Mouse (Mus musculus) common myeloid progenitor, adult 5-6 weeks (primary cell): ENCODE results near the gene Med9. TPM values are rescaled to one million over a fixed set of nuclear protein-coding genes. Genes with fewer than 3 reads are reported as not detected.

Experiments used
- ATAC-seq: replicated peaks from 2 replicates; pipeline ENCODE4 v1.8.0; 2016; ENCODE audit warnings: low read depth, mild to moderate bottlenecking, moderate TSS enrichment, inconsistent platforms; ENCODE audit not compliant: poor library complexity, severe bottlenecking
- total RNA-seq: library from RNA; stranded (forward); fragments of 200-1000, 187-1606 nt; gene quantifications from 2 replicates; pipeline ENCODE4 v1.2.3, GENCODE M21; 2017

Gene Med9
- total RNA-seq, 1 experiment from 2014 or later = 28.1 TPM

DNA sequence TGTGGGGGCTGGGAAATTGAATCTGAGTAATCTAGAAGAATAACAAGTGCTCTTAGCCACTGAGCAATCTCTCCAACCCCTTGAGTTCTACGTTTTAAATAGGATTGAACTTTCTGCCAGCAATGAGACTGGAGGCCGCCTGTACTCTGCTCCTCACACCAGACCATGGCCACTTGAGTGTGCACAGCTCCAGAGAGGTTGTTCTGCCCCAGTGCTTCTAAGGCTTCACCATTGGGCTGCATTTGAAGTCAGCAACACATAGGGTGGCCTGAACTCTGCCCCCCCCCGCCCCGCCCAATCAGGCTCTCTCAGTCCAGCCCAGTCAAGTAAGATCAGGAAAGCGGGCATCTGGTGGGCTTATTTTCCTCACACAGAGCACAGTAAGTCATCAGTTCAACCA, 29.8 kb downstream of the Med9 start:
- ATAC-seq = no peak

DNA sequence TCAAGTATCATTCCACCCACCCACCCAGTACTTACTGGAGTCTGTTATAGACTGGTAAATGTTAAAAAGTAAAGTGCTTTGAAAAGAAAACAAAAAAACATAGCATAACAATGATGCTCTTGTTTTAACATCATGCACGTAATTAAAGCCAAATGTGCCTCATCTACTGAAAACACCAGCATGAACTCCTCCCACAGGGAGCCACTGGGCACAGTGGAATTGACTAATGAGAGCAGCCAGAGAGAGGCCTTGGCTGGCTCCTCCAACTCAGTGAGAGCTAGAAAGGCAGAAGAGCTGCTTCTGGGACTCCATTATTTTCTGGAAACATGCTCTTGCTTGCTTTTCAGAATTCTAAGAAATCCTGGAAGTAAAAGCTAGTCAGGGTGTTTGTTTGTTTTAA, 41.4 kb downstream of the Med9 start:
- no peak for ATAC-seq

DNA sequence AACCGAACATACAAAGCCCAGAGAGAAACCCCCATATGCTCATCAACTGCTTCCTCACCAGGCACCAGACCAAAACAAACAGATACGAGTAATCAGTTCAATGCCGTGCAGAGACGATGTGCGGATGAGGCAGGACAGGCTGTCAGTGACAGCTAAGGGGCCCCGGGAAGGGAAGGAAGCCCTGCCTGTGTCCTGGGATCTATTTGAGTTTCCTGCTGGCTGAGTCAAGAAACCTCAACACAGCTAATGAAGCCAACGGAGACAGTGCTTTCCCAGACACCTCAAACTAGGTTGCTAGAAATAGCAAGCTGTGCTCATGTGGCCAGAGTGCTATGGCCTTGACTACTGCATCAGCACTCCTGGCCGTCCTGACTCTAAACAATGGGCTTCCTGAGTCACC, 43.4 kb downstream of the Med9 start:
- no peak for ATAC-seq

DNA sequence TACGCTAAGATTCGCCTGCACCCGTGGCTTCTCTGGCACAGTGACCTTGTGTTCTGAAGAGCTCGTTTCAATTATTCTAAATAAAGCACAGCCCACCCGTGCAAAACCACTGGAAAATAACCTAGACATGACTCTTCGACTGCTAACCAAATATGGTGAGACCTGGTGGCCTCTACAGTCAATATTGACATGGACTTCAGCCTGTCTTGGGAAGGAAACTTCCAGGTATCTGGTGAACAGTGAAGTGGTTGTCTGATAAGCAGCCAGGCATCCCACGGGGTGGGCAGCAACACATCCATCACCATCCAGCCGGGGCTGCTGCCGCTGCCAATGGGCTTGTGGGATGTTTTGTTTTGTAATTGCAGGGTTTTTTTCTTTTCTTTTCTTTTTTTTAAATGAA, 46.3 kb downstream of the Med9 start:
- ATAC-seq = no peak

DNA sequence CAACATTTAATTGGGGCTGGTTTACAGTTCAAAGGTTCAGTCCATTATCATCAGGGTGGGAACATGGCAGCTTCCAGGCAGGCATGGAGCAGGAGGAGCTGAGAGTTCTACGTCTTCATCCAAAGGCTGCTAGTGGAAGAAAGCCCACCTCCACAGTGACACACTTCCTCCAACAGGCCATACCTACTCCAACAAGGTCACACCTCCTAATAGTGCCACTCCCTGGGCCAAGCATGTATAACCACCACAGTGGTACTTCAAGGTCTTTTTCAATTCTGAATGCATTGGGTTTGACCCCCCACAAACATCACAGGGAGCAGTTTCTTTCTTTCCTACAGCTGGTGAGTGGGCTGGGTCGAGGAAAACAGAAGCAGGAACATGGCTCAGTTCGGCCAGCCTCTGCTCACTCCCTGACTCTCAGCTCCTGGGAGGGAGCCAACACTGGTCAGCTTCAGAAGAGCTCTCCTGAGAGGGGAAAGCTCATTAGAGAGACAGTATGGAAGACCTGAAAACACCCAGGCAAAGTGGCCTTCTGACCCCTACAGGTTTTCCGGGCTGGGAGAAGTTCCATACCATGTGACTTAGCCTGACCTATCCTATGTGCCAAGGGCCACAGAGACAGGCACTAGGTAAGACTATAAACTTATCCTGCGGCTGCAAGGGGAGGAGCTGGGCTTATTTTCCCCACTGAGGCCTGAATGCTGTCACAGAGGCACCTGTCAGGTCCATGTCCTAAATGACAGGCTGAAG, 53.4 kb downstream of the Med9 start:
- ATAC-seq = no peak

DNA sequence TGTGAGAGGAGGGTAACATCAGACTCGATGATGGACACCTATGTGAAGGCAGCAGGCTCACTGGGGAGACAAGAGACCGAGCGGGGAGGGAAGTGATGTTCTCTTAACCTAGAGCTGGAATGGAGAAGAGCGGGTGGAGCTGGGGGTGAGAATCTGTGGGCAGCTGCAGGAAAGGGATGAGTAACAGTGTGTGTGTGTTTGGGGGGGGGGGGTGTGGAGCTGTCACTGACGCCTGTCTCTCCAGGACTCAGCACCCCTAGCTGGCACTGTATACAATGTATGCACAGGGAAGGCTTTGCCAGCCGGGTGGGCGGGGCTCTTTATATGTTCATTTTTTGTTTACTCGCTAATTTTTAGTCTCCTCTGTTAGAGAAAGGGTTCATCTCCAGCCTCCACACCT, 55.8 kb downstream of the Med9 start:
- ATAC-seq = no peak

DNA sequence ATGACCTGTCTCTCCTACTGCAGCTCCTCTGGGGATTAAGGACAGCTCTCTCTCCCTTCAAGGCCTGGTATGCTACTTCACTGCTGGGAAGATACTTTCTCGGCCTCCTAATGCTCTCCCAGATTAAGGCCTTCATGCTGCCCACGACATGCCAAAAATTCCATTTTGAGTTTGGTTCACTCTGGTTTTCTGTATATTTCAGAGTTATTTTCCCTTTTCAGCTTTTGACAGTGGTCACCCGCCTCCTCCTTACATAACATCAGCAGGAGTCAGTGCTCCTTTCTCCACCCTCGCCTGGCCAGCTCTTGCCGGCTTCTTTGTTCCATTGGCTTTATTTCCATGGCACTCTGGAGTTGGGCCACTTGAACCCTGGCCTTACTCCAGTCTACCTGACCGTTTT, 56.7 kb downstream of the Med9 start:
- ATAC-seq = no peak

DNA sequence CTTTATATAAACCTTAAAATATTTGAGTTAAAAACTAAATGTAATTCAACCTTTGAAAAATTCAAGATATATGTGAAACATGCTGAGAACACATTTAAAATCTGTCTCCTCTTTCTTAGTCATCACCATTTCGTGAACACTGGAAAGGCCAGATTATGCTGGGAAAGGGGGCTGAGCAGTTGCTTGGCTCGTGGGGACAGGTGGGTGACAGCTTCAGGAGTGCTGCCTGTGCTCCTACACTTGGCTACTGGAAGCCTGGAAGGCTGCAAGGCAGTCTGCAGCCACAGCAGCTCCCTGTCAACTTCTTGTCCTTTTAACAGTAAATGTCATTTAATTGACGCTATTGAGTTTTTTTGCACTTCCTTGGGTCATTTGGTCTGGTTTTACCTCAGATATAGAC, 57.9 kb downstream of the Med9 start:
- ATAC-seq = no peak

DNA sequence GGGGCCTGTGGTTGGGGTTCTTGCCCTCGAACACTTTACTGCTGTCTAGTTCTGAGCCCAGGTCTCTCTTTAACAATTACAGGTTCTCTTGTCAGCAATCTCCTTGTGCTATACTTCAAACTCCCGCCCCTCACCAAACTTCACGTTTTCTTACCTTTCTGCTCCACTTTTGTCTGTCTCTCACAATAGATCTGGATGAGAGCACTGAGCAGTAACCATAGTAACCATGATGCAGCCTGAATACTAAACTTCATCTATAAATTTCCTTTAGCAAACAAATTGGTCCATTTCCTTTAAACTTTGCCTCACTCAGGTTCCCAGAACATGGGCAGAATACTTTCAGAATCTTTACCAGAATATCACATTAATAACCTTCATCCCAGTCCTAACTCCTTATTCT, 61.4 kb downstream of the Med9 start:
- ATAC-seq = no peak

DNA sequence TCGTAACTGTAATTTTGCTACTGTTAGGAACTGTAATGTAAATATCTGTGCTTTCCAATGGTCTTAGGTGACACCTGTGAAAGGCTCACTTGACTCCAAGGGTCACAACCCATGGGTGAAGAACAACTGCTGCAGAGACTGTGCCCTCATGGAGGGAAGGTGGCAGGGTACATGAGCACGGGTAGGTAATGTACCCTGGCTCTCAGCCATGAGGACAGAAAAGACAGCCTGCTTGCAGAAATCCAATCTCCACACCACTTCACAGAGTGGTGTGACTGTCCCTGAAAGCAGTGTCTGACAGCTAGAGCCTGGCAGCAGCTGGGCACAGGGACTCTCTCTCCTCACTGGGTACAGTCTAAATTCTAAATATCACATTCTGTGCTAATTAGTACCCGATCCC, 63.5 kb downstream of the Med9 start:
- ATAC-seq = no peak

Other genes with a start within 250 kb of the Med9 start
- 2.6 and 3.2 TPM in 2 replicates for gene Pld6, start 160.6 kb upstream of the Med9 start, total RNA-seq
- gene Flcn, start 138.2 kb upstream of the Med9 start, total RNA-seq = 18.0 and 18.4 TPM in 2 replicates
- 17.2 and 20.0 TPM in 2 replicates for gene Nt5m, start 108.8 kb upstream of the Med9 start, total RNA-seq
- 202 and 227 TPM in 2 replicates for gene Cops3, start 108.4 kb upstream of the Med9 start, total RNA-seq
- 0.91 and 1.2 TPM in 2 replicates for gene Rasd1, start 16.7 kb downstream of the Med9 start, total RNA-seq
- gene Pemt, start 98.3 kb downstream of the Med9 start, total RNA-seq = 0.92 and 5.6 TPM in 2 replicates
- gene Rai1, start 156.8 kb downstream of the Med9 start, total RNA-seq = 15.5 and 21.1 TPM in 2 replicates